Mouse (Mus musculus) liver, embryonic 12.5 days (tissue): ENCODE data around the gene Esyt1. TPM values are rescaled to one million over a fixed set of nuclear protein-coding genes. Genes with fewer than 3 reads are reported as not detected.
"Not testable (repeated sequence)": the region's sequence is repeated elsewhere in the genome, so short reads cannot be mapped to it uniquely, and the experiment has no call there.

Experiments used
- ATAC-seq: fragments of 200-750 bp; cut with Nextera tagmentation; 2 replicates; pipeline ENCODE4 v1.8.0; 2017; ENCODE audit warnings: moderate number of reproducible peaks, mild to moderate bottlenecking, moderate library complexity
- H3K27ac ChIP-seq: fragments of 300-500 bp; sonication (generic); 2 replicates; pipeline ENCODE4 v1.5.1; 2016; ENCODE audit warnings: mild to moderate bottlenecking
- H3K27me3 ChIP-seq: fragments of 300-500 bp; sonication (generic); replicated peaks from 2 replicates; pipeline ENCODE4 v1.6.1; 2016; ENCODE audit warnings: mild to moderate bottlenecking, moderate library complexity
- H3K36me3 ChIP-seq: fragments of 300-500 bp; sonication (generic); 2 replicates; pipeline ENCODE4 v1.6.1; 2016; ENCODE audit warnings: mild to moderate bottlenecking, moderate library complexity
- H3K4me1 ChIP-seq: fragments of 300-500 bp; sonication (generic); 2 replicates; pipeline ENCODE4 v1.6.1; 2016
- H3K4me2 ChIP-seq: fragments of 300-500 bp; sonication (generic); 2 replicates; pipeline ENCODE4 v1.6.1; 2016; ENCODE audit warnings: mild to moderate bottlenecking, moderate library complexity
- H3K4me3 ChIP-seq: fragments of 300-500 bp; sonication (generic); 2 replicates; pipeline ENCODE4 v1.5.1; 2016; ENCODE audit warnings: mild to moderate bottlenecking, moderate library complexity
- H3K9ac ChIP-seq: fragments of 300-500 bp; sonication (generic); 2 replicates; pipeline ENCODE4 v1.6.1; 2016; ENCODE audit warnings: mild to moderate bottlenecking, moderate library complexity
- H3K9me3 ChIP-seq: fragments of 300-500 bp; sonication (generic); replicated peaks from 2 replicates; pipeline ENCODE4 v1.6.1; 2016; ENCODE audit warnings: mild to moderate bottlenecking, moderate library complexity
- WGBS: fragments of 180-500 bp; shearing (Covaris S2); methylation state at CpG from one replicate; pipeline ENCODE4 v1.1.7; 2016; ENCODE audit not compliant: insufficient replicate concordance; 5-methylcytosine and 5-hydroxymethylcytosine counted together
- polyA plus RNA-seq: library from polyadenylated mRNA; unstranded; fragments of >200 nt; fragmentation: Nextera tagmentation; extraction: Ambion mirVana; gene quantifications from 2 replicates; pipeline ENCODE4 v1.2.1, GENCODE M21; 2016

Esyt1 gene
- polyA plus RNA-seq, result 15.0 and 16.0 TPM in 2 replicates

DNA sequence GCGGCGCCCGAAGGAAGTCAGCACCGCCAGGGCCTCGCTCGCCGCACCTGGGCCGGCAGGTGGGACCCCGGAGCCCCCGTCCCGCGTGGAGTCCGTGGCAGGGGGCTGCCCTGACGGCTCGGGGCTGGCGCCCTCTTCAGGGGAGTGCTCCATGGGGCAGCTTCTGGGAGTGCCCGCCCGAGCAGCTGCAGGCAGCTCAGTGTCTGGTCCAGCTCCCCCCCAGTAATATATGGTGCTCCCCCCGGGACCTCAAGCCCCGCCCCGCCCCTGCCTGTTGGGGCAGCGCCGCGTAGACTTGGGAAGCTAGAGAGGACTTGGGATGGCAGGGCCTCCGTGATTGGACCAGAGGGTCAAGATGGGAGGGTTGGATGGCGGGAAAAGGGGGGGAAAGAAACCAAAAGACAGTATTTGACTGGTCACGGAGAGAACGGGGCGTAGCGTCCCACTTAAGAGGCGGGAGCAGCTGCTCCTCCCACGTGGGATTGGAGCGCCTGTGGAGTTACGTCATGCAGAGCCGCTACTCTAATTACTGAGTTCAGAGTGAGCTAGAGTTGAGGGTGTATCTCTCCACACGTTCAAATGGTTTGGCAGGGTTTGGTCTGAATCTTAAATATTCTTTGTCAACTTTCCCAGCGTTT lies at the start of gene Esyt1:
Esyt1 (minus strand) TSS at position 201 of the 638 bp plus-strand sequence.
- H3K4me3 ChIP-seq, result peak within 1 kb of the TSS; percentile 83
- H3K36me3 ChIP-seq, result peaks cover 17% of the 10 kb centered on the region
- ATAC-seq, result peak; percentile 96
- H3K27ac ChIP-seq, result peak within 1 kb of the TSS; percentile 92
- H3K9me3 ChIP-seq, result no peaks in the 10 kb centered on the region
- H3K4me2 ChIP-seq, result peak within 1 kb of the TSS; percentile 100
- peaks cover 5% of the 10 kb centered on the region for H3K27me3 ChIP-seq
- H3K4me1 ChIP-seq, result peaks cover 35% of the 10 kb centered on the region
- H3K9ac ChIP-seq, result peak within 1 kb of the TSS; percentile 90
- WGBS, result 1% methylated on average over 37 of the region's 37 CpGs

DNA sequence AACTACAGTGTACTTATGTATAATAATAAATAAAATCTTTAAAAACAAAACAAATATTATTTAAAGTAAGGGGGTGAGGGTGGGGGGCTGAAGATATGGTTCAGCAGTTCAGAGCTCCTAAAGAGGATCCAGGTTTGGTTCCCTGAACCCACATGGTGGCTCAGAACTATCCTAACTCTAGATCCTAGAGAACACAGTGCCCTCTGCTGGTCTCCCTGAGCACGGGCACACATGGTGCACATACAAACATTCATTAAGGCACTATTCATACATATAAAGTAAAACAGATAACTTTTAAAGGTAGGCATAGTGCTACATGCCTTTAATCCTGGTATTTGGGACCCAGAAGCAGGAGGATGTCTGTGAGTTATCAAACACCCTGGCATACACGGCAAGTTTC lies 49.4 kb upstream of the Esyt1 start:
- Histone ChIP-seq H3K4me3 (no peak overlapping the region), H3K27me3 (peaks cover 47% of the 10 kb centered on the region), H3K9me3 (peaks cover 4% of the 10 kb centered on the region; the same call in 1 of the 2 replicates), H3K9ac (no peak overlapping the region), H3K4me2 (no peak overlapping the region), H3K36me3 (no peaks in the 10 kb centered on the region), H3K27ac (no peak overlapping the region), H3K4me1 (no peaks in the 10 kb centered on the region)
- no peak for ATAC-seq
- 77% methylated on average over 2 of the region's 2 CpGs for WGBS

GRCm38 (mm10) chr10:128565788-128566531 lies 40.3 kb upstream of the Esyt1 start, which contains the start of gene Pa2g4:
Gene Pa2g4, minus strand, starts transcription at chr10:128565987.
- Histone ChIP-seq H3K36me3 (peaks cover 35% of the 10 kb centered on the region), H3K27me3 (peaks cover 13% of the 10 kb centered on the region), H3K4me2 (peak within 1 kb of the TSS; percentile 96), H3K9me3 (no peaks in the 10 kb centered on the region), H3K4me1 (peaks cover 36% of the 10 kb centered on the region), H3K9ac (peak within 1 kb of the TSS; percentile 98), H3K4me3 (peak within 1 kb of the TSS; percentile 95), H3K27ac (peak within 1 kb of the TSS; percentile 95)
- WGBS, result under 1% methylated on average over 58 of the region's 58 CpGs
- peak; percentile 98 for ATAC-seq

DNA sequence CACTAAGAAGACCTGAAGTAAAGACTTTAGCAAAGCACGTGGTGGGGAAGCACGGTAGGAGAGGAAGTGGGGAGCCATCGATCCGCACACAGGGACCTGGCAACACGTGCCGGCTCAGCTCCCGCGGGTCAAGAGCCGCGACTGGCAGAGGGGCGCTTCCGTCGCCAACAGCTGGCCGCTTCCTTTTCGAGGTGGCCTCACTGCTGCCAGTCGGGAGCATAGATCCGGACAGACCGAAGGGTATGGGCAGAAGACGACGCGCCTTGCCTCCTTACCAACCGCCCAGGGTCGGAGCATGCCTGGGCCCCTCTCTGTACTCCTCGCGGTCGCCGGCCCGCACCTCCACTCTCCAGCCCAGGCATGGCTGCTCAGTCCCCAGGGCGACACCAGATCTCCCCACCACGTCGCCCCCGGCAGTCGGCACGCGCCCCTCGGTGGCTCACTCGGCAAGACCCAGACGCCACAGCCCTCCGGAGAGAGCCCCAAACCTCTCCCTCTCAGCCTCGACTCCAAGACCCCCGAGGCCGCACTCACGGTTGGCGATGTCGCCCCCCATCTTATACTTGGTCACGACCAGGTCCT lies 39.6 kb upstream of the Esyt1 start:
- WGBS, result under 1% methylated on average over 46 of the region's 46 CpGs

DNA sequence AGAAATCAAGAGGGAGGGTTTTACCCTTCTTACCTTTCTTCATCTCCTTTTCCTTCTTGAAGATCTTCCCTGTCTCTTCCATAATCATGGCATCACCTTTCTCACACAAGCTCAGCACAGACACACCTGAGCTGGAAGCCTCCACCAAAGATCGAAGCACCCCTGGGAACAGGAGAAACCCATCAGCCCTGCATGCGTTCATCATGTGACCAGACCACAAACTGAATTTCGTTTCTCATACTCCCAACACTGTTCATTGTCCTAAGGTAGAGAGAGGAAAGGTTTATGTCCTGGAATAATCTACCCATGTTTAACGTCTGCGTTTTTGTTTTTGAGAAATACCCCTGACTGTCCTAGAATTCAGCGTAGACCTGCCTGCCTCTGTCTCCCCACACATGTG lies 37.9 kb upstream of the Esyt1 start:
- H3K27me3 ChIP-seq, result no peaks in the 10 kb centered on the region
- H3K36me3 ChIP-seq, result peaks cover 57% of the 10 kb centered on the region
- peaks cover 36% of the 10 kb centered on the region for H3K4me1 ChIP-seq
- H3K4me2 ChIP-seq, result peak overlapping the region; percentile 96
- H3K27ac ChIP-seq, result peak overlapping the region; percentile 95; the same call in 1 of the 2 replicates
- H3K9me3 ChIP-seq, result no peaks in the 10 kb centered on the region
- H3K9ac ChIP-seq, result peak overlapping the region; percentile 98
- 78% methylated on average over 6 of the region's 6 CpGs for WGBS
- H3K4me3 ChIP-seq, result peak overlapping the region; percentile 95
- no peak for ATAC-seq

More for the DNA sequence above, 39.6 kb upstream of the Esyt1 start:
- Histone ChIP-seq H3K9me3 (no peaks in the 10 kb centered on the region), H3K27ac (peak overlapping the region; percentile 95), H3K9ac (peak overlapping the region; percentile 98), H3K4me2 (peak overlapping the region; percentile 96), H3K4me3 (peak overlapping the region; percentile 95), H3K4me1 (peaks cover 36% of the 10 kb centered on the region), H3K27me3 (peaks cover 8% of the 10 kb centered on the region), H3K36me3 (peaks cover 42% of the 10 kb centered on the region)
- peak; percentile 18; the same call in 1 of the 2 replicates for ATAC-seq

GRCm38 (mm10) chr10:128556963-128557362 lies 31.3 kb upstream of the Esyt1 start:
- 78% methylated on average over 6 of the region's 6 CpGs for WGBS
- no peak for ATAC-seq

DNA sequence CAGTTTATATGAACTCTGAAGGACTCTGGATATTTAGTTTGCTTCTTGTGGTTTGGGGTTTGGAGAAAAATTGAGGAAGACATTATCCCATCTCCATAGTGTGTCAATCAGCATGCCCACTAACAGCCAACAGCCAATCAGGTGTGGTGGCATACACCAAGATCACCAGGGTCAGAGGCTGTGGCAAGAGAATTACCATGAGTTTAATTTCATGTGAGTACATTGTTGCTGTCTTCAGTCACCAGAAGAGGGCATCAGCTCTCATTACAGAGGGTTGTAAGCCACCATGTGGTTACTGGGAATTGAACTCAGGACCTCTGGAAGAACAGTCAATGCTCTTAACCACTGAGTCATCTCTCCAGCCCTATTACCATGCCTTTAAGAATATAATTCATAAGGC lies 30.6 kb upstream of the Esyt1 start:
- H3K9me3 ChIP-seq, result no peaks in the 10 kb centered on the region
- peak; percentile 19; the same call in 1 of the 2 replicates for ATAC-seq
- H3K27ac ChIP-seq, result no peak overlapping the region
- H3K4me2 ChIP-seq, result no peak overlapping the region
- H3K4me3 ChIP-seq, result no peak overlapping the region
- no peaks in the 10 kb centered on the region for H3K27me3 ChIP-seq
- no peaks in the 10 kb centered on the region for H3K4me1 ChIP-seq
- H3K36me3 ChIP-seq, result peaks cover 49% of the 10 kb centered on the region
- H3K9ac ChIP-seq, result no peak overlapping the region

More at GRCm38 (mm10) chr10:128556963-128557362, 31.3 kb upstream of the Esyt1 start:
- Histone ChIP-seq H3K4me2 (no peak overlapping the region), H3K9ac (no peak overlapping the region), H3K4me1 (no peaks in the 10 kb centered on the region), H3K9me3 (no peaks in the 10 kb centered on the region), H3K36me3 (peaks cover 56% of the 10 kb centered on the region), H3K4me3 (no peak overlapping the region), H3K27me3 (no peaks in the 10 kb centered on the region), H3K27ac (no peak overlapping the region)

DNA sequence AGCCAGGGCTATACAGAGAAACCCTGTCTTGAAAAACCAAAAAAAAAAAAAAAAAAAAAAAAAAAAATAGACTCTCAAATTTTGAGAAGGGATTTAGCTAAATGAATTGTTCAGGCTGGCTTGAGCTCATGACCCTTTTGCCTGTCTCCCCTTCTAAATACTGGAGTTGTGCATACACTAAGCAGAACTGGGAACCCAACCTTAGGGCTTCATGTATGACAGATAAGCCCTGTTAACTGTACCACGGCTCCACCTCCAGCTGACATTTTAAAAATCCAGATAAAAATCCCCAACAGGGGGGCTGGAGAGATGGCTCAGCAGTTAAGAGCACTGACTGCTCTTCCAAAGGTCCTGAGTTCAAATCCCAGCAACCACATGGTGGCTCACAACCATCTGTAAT lies 29.9 kb upstream of the Esyt1 start:
- H3K9me3 ChIP-seq, H3K4me1 ChIP-seq, H3K9ac ChIP-seq, H3K27me3 ChIP-seq, H3K27ac ChIP-seq, H3K4me3 ChIP-seq, H3K4me2 ChIP-seq: not testable (repeated sequence)
- ATAC-seq, result 0 out of 2 replicates have a peak, but pooled peaks have one; percentile 36
- H3K36me3 ChIP-seq, result peaks cover 42% of the 10 kb centered on the region
- 35% methylated on average over 1 of the region's 1 CpGs for WGBS

GRCm38 (mm10) chr10:128550144-128550823 lies 24.6 kb upstream of the Esyt1 start:
- Histone ChIP-seq H3K4me1 (peaks cover 27% of the 10 kb centered on the region), H3K36me3 (peaks cover 12% of the 10 kb centered on the region), H3K9ac (0 out of 2 replicates have a peak overlapping the region, but pooled peaks have one; percentile 7), H3K4me2 (peak overlapping the region; percentile 93; the same call in 1 of the 2 replicates)
- H3K4me3 ChIP-seq, H3K9me3 ChIP-seq, H3K27me3 ChIP-seq, ATAC-seq, H3K27ac ChIP-seq: not testable (repeated sequence)
- WGBS, result 57% methylated on average over 11 of the region's 11 CpGs

DNA sequence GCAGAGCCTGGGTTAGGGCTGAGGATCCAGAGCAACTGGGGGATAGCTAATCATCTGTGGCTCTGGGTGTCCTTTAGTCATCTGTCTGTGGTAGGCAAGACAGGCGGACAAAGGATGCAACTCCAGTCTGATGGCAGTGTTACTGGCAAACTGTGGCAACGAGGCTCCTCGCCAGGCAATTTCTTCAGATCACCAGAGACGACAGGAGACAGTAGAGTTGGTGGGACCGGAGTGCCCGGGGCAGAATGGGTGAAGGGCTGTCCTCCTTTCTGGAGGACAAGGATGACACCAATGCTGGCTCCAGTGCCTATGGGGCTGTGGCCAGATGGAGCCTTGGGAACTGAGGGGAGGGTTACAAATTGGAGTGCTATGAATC lies 24.0 kb upstream of the Esyt1 start:
- H3K4me3 ChIP-seq, result peak overlapping the region; percentile 84
- H3K27me3 ChIP-seq, ATAC-seq, H3K9ac ChIP-seq, H3K9me3 ChIP-seq: not testable (repeated sequence)
- H3K27ac ChIP-seq, result peak overlapping the region; percentile 80
- WGBS, result 58% methylated on average over 6 of the region's 6 CpGs
- peaks cover 18% of the 10 kb centered on the region for H3K36me3 ChIP-seq
- peaks cover 27% of the 10 kb centered on the region for H3K4me1 ChIP-seq
- H3K4me2 ChIP-seq, result peak overlapping the region; percentile 93

- Histone ChIP-seq H3K9me3 (no peaks in the 10 kb centered on the region), H3K4me2 (peak within 1 kb of the TSS; percentile 93), H3K4me1 (peaks cover 27% of the 10 kb centered on the region), H3K9ac (peak within 1 kb of the TSS; percentile 92), H3K27ac (peak within 1 kb of the TSS; percentile 94), H3K4me3 (peak within 1 kb of the TSS; percentile 84), H3K36me3 (peaks cover 23% of the 10 kb centered on the region), H3K27me3 (no peaks in the 10 kb centered on the region)
- whole genome bisulfite sequencing, result 1% methylated on average over 31 of the region's 31 CpGs
- ATAC-seq, result peak; percentile 84
Observed at GRCm38 (mm10) chr10:128548947-128549681, 23.4 kb upstream of the Esyt1 start, which contains the start of gene Rpl41. Gene Rpl41, minus strand, starts transcription at chr10:128549305.
